ENCODE assay signal across 10 mouse cellular contexts in the genomic region with DNA sequence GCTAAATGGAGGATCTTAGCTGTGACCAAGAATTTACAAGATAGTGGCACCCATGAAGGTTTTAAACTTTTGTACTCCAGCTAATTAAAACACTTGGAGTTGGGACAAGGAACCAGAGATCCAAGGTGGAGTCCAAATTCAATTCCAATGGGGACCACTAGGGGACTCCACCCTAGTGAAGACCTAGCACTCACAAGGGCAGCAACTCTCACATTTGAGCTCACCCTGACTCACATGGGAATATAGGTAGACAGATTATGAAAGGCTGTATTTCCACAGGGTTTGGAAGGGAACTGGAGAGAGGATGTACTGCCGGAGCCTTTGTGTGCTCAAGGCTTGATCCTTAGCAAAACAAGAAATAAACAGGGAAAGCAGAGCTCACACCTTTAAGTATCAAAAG. TPM values are rescaled to one million over a fixed set of nuclear protein-coding genes. Genes with fewer than 3 reads are reported as not detected.
DNase-seq lines count a peak whose midpoint lies in the region; ATAC-seq and TF ChIP-seq lines count a peak whose summit lies in the region.
"Had no signal": no experiment of that assay in that cellular context is flagged by ENCODE, and none has a peak within 500 bp of the region (broad histone marks: within the 10 kb centered on the region; RNA-seq: fewer than 3 reads in every experiment).

No protein-coding gene starts in this region.

- no peak overlapping the region for H3K4me3 ChIP-seq in gastrocnemius, adult 2 months
- H3K4me3 ChIP-seq in kidney, embryonic 16.5 days (ENCODE audit: low read length), result no peak overlapping the region
- H3K4me3 ChIP-seq in midbrain, embryonic 14.5 days (replicated peaks; ENCODE audit: low read depth, low read length), result no peak overlapping the region
- H3K4me3 ChIP-seq: limb, embryonic 13.5 days had no signal

- peak; percentile 52 for TF ChIP-seq CTCF in gastrocnemius, adult 2 months (IDR thresholded peaks at IDR 0.05)

- H3K36me3 ChIP-seq in splenic B cell, adult 2 months (ENCODE audit: control insufficient read depth, insufficient read depth, low read length, poor library complexity, severe bottlenecking), result no peaks in the 10 kb centered on the region
- H3K36me3 ChIP-seq in kidney, embryonic 16.5 days (ENCODE audit: insufficient read depth, low read length), result no peaks in the 10 kb centered on the region
- H3K36me3 ChIP-seq in midbrain, embryonic 14.5 days (ENCODE audit: control insufficient read depth, insufficient read depth, low read length), result no peaks in the 10 kb centered on the region
- H3K36me3 ChIP-seq: limb, embryonic 13.5 days had no signal

- intact Hi-C loops in gastrocnemius, adult 2 months (cut with DNase I), result no loop called here

- no peaks in the 10 kb centered on the region for H3K4me1 ChIP-seq in kidney, embryonic 16.5 days (ENCODE audit: insufficient read depth, low read length)
- no peaks in the 10 kb centered on the region for H3K4me1 ChIP-seq in midbrain, embryonic 14.5 days (ENCODE audit: control insufficient read depth, insufficient read depth, low read length)
- H3K4me1 ChIP-seq: limb, embryonic 13.5 days had no signal

- no peak for DNase-seq in gastrocnemius, adult 2 months
- no peak for DNase-seq in gastrocnemius, adult 8-10 months (ENCODE audit: low spot score in 2 of 2)
- DNase-seq in spleen, postnatal 10 days (ENCODE audit: low spot score in 2 of 2), result peak; percentile 26 to 47
- DNase-seq in spleen, adult 18-20 months, result no peak
- peak; percentile 72 for DNase-seq in cerebellum, adult 9-10 months
- peak; percentile 39 for DNase-seq in splenic B cell, adult 2 months (ENCODE audit: low read depth, low spot score)
- DNase-seq in midbrain, embryonic 14.5 days, result no peak
- DNase-seq: heart, postnatal 36 days had no signal

- WGBS in kidney, embryonic 16.5 days, result 100% methylated on average over 1 of the region's 1 CpGs
- 91% methylated on average over 1 of the region's 1 CpGs for WGBS in midbrain, embryonic 14.5 days

- no peak overlapping the region for H3K9ac ChIP-seq in kidney, embryonic 16.5 days (replicated peaks; ENCODE audit: low read length)
- no peak overlapping the region for H3K9ac ChIP-seq in midbrain, embryonic 14.5 days (replicated peaks; ENCODE audit: low read length)
- H3K9ac ChIP-seq: limb, embryonic 13.5 days had no signal

- no peaks in the 10 kb centered on the region for H3K27me3 ChIP-seq in splenic B cell, adult 2 months (ENCODE audit: control insufficient read depth, insufficient read depth, low read length, poor library complexity, severe bottlenecking)
- no peaks in the 10 kb centered on the region for H3K27me3 ChIP-seq in kidney, embryonic 16.5 days (ENCODE audit: insufficient read depth, low read length)
- H3K27me3 ChIP-seq in midbrain, embryonic 14.5 days (ENCODE audit: control insufficient read depth, insufficient read depth, low read length), result no peaks in the 10 kb centered on the region
- H3K27me3 ChIP-seq: limb, embryonic 13.5 days had no signal

- no peak overlapping the region for H3K27ac ChIP-seq in gastrocnemius, adult 2 months
- H3K27ac ChIP-seq in kidney, embryonic 16.5 days (ENCODE audit: low read length), result no peak overlapping the region
- no peak overlapping the region for H3K27ac ChIP-seq in midbrain, embryonic 14.5 days (replicated peaks; ENCODE audit: low read depth, low read length)
- H3K27ac ChIP-seq: limb, embryonic 13.5 days had no signal

- no peak overlapping the region for H3K4me2 ChIP-seq in kidney, embryonic 16.5 days (replicated peaks; ENCODE audit: low read depth, low read length)
- no peak overlapping the region for H3K4me2 ChIP-seq in midbrain, embryonic 14.5 days (ENCODE audit: low read length)
- H3K4me2 ChIP-seq: limb, embryonic 13.5 days had no signal

- H3K9me3 ChIP-seq in kidney, embryonic 16.5 days (ENCODE audit: low read length), result no peaks in the 10 kb centered on the region
- H3K9me3 ChIP-seq in midbrain, embryonic 14.5 days (ENCODE audit: control insufficient read depth, low read length), result no peaks in the 10 kb centered on the region
- H3K9me3 ChIP-seq: limb, embryonic 13.5 days had no signal

- no peak for ATAC-seq in kidney, embryonic 16.5 days (ENCODE audit: low FRiP score, low TSS enrichment)
- ATAC-seq in midbrain, embryonic 14.5 days (ENCODE audit: low FRiP score, low TSS enrichment), result no peak

RNA-seq across cellular contexts. Expression of gene Endod1, which starts 9.0 kb away (rescaled TPM):
- 1 to 10 TPM; 2.7 to 4.5 TPM for total RNA-seq in gastrocnemius, adult 2 months (2021)
- total RNA-seq in gastrocnemius, adult 8-10 months (2022), result 1 to 10 TPM; 1.3 to 2.4 (median 2.0) TPM
- 15.6 and 17.8 TPM in 2 replicates for polyA plus RNA-seq in kidney, embryonic 16.5 days (2015; fragmentation: Nextera tagmentation; extraction: Ambion mirVana)
- 20.1 and 22.4 TPM in 2 replicates for polyA plus RNA-seq in midbrain, embryonic 14.5 days (2014; fragmentation: Nextera tagmentation; extraction: Ambion mirVana)

Comparison
In these comparisons a context has a peak if more than half of its experiments do, and no peak if none do; other contexts are left out.
1. DNase-seq: peak in spleen, postnatal 10 days (2 of 2), cerebellum, adult 9-10 months (single experiment) and splenic B cell, adult 2 months (single experiment); none in gastrocnemius, adult 2 months (single experiment), gastrocnemius, adult 8-10 months (0 of 2), spleen, adult 18-20 months (0 of 2) and midbrain, embryonic 14.5 days (single experiment).